Mouse (Mus musculus) hindbrain, embryonic 15.5 days (tissue): Measurements from ENCODE around the gene Epha1. TPM values are rescaled to one million over a fixed set of nuclear protein-coding genes. Genes with fewer than 3 reads are reported as not detected.

Source experiments
- ATAC-seq: fragments of 200-750 bp; cut with Nextera tagmentation; 2 replicates; pipeline ENCODE4 v1.8.0; 2017; ENCODE audit warnings: low read depth, moderate number of reproducible peaks, moderate TSS enrichment; ENCODE audit not compliant: low FRiP score
- H3K27ac ChIP-seq: fragments of 300-500 bp; sonication (generic); replicated peaks from 2 replicates; pipeline ENCODE4 v1.5.1; 2015; ENCODE audit warnings: mild to moderate bottlenecking, inconsistent platforms
- H3K27me3 ChIP-seq: fragments of 300-500 bp; sonication (generic); 2 replicates; pipeline ENCODE4 v1.6.1; 2015; ENCODE audit warnings: control low read depth, inconsistent platforms
- H3K36me3 ChIP-seq: fragments of 300-500 bp; sonication (generic); 2 replicates; pipeline ENCODE4 v1.6.1; 2015; ENCODE audit warnings: control low read depth, inconsistent platforms
- H3K4me1 ChIP-seq: fragments of 300-500 bp; sonication (generic); replicated peaks from 2 replicates; pipeline ENCODE4 v1.6.1; 2015; ENCODE audit warnings: control low read depth, inconsistent platforms
- H3K4me2 ChIP-seq: fragments of 300-500 bp; sonication (generic); 2 replicates; pipeline ENCODE4 v1.6.1; 2015; ENCODE audit warnings: moderate library complexity, mild to moderate bottlenecking, inconsistent platforms
- H3K4me3 ChIP-seq: fragments of 300-500 bp; sonication (generic); 2 replicates; pipeline ENCODE4 v1.5.1; 2015; ENCODE audit warnings: mild to moderate bottlenecking, inconsistent platforms
- H3K9ac ChIP-seq: fragments of 300-500 bp; sonication (generic); 2 replicates; pipeline ENCODE4 v1.6.1; 2015; ENCODE audit warnings: inconsistent platforms
- H3K9me3 ChIP-seq: fragments of 300-500 bp; sonication (generic); 2 replicates; pipeline ENCODE4 v1.6.1; 2016; ENCODE audit warnings: control low read depth, inconsistent platforms
- WGBS: fragments of 180-500 bp; shearing (Covaris S2); methylation state at CpG from one replicate; pipeline ENCODE4 v1.1.7; 2015; 5-methylcytosine and 5-hydroxymethylcytosine counted together
- polyA plus RNA-seq: library from polyadenylated mRNA; unstranded; fragments of >200 nt; fragmentation: Nextera tagmentation; extraction: Ambion mirVana; gene quantifications from 2 replicates; pipeline ENCODE4 v1.2.1, GENCODE M21; 2015

Gene Epha1
- polyA plus RNA-seq, 1 experiment from 2014 or later: 0.29 TPM

GRCm38 (mm10) chr6:42330216-42330615, 42.9 kb downstream of the Epha1 start:
- Histone ChIP-seq H3K9ac (no peak overlapping the region), H3K4me2 (no peak overlapping the region), H3K27ac (no peak overlapping the region), H3K27me3 (no peaks in the 10 kb centered on the region), H3K4me3 (no peak overlapping the region), H3K4me1 (peaks cover 3% of the 10 kb centered on the region; the same call in 1 of the 2 replicates), H3K9me3 (no peaks in the 10 kb centered on the region), H3K36me3 (no peaks in the 10 kb centered on the region)
- WGBS: 80% methylated on average over 3 of the region's 3 CpGs
- 0 out of 2 replicates have a peak, but pooled peaks have one; percentile 21 for ATAC-seq

GRCm38 (mm10) chr6:42328757-42329156, 44.3 kb downstream of the Epha1 start:
- Histone ChIP-seq H3K4me1 (peaks cover 7% of the 10 kb centered on the region; the same call in 1 of the 2 replicates), H3K36me3 (no peaks in the 10 kb centered on the region), H3K27me3 (no peaks in the 10 kb centered on the region), H3K4me2 (no peak overlapping the region), H3K4me3 (no peak overlapping the region), H3K9ac (no peak overlapping the region), H3K9me3 (no peaks in the 10 kb centered on the region), H3K27ac (no peak overlapping the region)
- no peak for ATAC-seq
- 82% methylated on average over 3 of the region's 3 CpGs for WGBS

- Histone ChIP-seq H3K4me1 (peaks cover 22% of the 10 kb centered on the region), H3K27ac (no peak overlapping the region), H3K9ac (no peak overlapping the region), H3K4me2 (no peak overlapping the region), H3K4me3 (no peak overlapping the region), H3K9me3 (no peaks in the 10 kb centered on the region), H3K27me3 (no peaks in the 10 kb centered on the region), H3K36me3 (no peaks in the 10 kb centered on the region)
- WGBS: 94% methylated on average over 3 of the region's 3 CpGs
- ATAC-seq: no peak
Measured at GRCm38 (mm10) chr6:42326509-42326908, 46.6 kb downstream of the Epha1 start.

- no peak for ATAC-seq
- Histone ChIP-seq H3K36me3 (0 out of 2 replicates have a peak, but pooled peaks cover 5% of the 10 kb centered on the region), H3K27me3 (no peaks in the 10 kb centered on the region), H3K27ac (peak overlapping the region; percentile 90), H3K4me2 (peak overlapping the region; percentile 79), H3K4me3 (peak overlapping the region; percentile 66), H3K9ac (peak overlapping the region; percentile 63), H3K9me3 (no peaks in the 10 kb centered on the region), H3K4me1 (peaks cover 22% of the 10 kb centered on the region)
- 2% methylated on average over 7 of the region's 7 CpGs for WGBS
Measured at GRCm38 (mm10) chr6:42325268-42325609, 47.8 kb downstream of the Epha1 start.

- H3K9me3 ChIP-seq: no peaks in the 10 kb centered on the region
- peak within 1 kb of the TSS; percentile 63 for H3K9ac ChIP-seq
- H3K27ac ChIP-seq: peak within 1 kb of the TSS; percentile 90
- H3K4me3 ChIP-seq: peak within 1 kb of the TSS; percentile 66
- no peaks in the 10 kb centered on the region for H3K27me3 ChIP-seq
- WGBS: 2% methylated on average over 31 of the region's 68 CpGs
- ATAC-seq: peak; percentile 91
- peaks cover 22% of the 10 kb centered on the region for H3K4me1 ChIP-seq
- 0 out of 2 replicates have a peak, but pooled peaks cover 5% of the 10 kb centered on the region for H3K36me3 ChIP-seq
- peak within 1 kb of the TSS; percentile 79 for H3K4me2 ChIP-seq
Measured at GRCm38 (mm10) chr6:42324482-42325267, 48.4 kb downstream of the Epha1 start, which contains the start of gene Fam131b. Gene Fam131b (minus strand): TSS chr6:42324643.

GRCm38 (mm10) chr6:42324067-42324481, 49.0 kb downstream of the Epha1 start:
- peak; percentile 76 for ATAC-seq
- H3K4me2 ChIP-seq: peak overlapping the region; percentile 79
- H3K9me3 ChIP-seq: no peaks in the 10 kb centered on the region
- peak overlapping the region; percentile 63 for H3K9ac ChIP-seq
- under 1% methylated on average over 29 of the region's 32 CpGs for WGBS
- H3K27ac ChIP-seq: peak overlapping the region; percentile 90
- no peaks in the 10 kb centered on the region for H3K27me3 ChIP-seq
- H3K36me3 ChIP-seq: 0 out of 2 replicates have a peak, but pooled peaks cover 5% of the 10 kb centered on the region
- H3K4me1 ChIP-seq: peaks cover 22% of the 10 kb centered on the region
- H3K4me3 ChIP-seq: peak overlapping the region; percentile 66

- Histone ChIP-seq H3K27ac (peak overlapping the region; percentile 90), H3K27me3 (no peaks in the 10 kb centered on the region), H3K9me3 (no peaks in the 10 kb centered on the region), H3K4me3 (peak overlapping the region; percentile 66), H3K36me3 (0 out of 2 replicates have a peak, but pooled peaks cover 5% of the 10 kb centered on the region), H3K9ac (peak overlapping the region; percentile 63), H3K4me1 (peaks cover 22% of the 10 kb centered on the region), H3K4me2 (peak overlapping the region; percentile 79)
- ATAC-seq: peak; percentile 48
- under 1% methylated on average over 28 of the region's 28 CpGs for WGBS
Measured at GRCm38 (mm10) chr6:42323371-42324066, 49.5 kb downstream of the Epha1 start.

- 90% methylated on average over 4 of the region's 4 CpGs for WGBS
- ATAC-seq: no peak
Measured at GRCm38 (mm10) chr6:42318293-42318692, 54.8 kb downstream of the Epha1 start.

GRCm38 (mm10) chr6:42310427-42311053, 62.5 kb downstream of the Epha1 start:
- Histone ChIP-seq H3K4me3 (no peak overlapping the region), H3K9ac (no peak overlapping the region), H3K27ac (no peak overlapping the region), H3K4me2 (no peak overlapping the region), H3K9me3 (no peaks in the 10 kb centered on the region), H3K4me1 (no peaks in the 10 kb centered on the region), H3K27me3 (no peaks in the 10 kb centered on the region), H3K36me3 (peaks cover 42% of the 10 kb centered on the region; the same call in 1 of the 2 replicates)
- WGBS: 92% methylated on average over 2 of the region's 2 CpGs
- ATAC-seq: no peak

More at GRCm38 (mm10) chr6:42318293-42318692, 54.8 kb downstream of the Epha1 start:
- Histone ChIP-seq H3K9me3 (no peaks in the 10 kb centered on the region), H3K4me3 (no peak overlapping the region), H3K27me3 (no peaks in the 10 kb centered on the region), H3K4me2 (no peak overlapping the region), H3K9ac (no peak overlapping the region), H3K4me1 (peaks cover 12% of the 10 kb centered on the region), H3K27ac (no peak overlapping the region), H3K36me3 (peaks cover 34% of the 10 kb centered on the region)

GRCm38 (mm10) chr6:42309816-42310378, 63.2 kb downstream of the Epha1 start:
- no peak overlapping the region for H3K4me3 ChIP-seq
- H3K27me3 ChIP-seq: no peaks in the 10 kb centered on the region
- H3K4me1 ChIP-seq: no peaks in the 10 kb centered on the region
- no peak overlapping the region for H3K9ac ChIP-seq
- H3K9me3 ChIP-seq: no peaks in the 10 kb centered on the region
- H3K4me2 ChIP-seq: no peak overlapping the region
- ATAC-seq: no peak
- no peak overlapping the region for H3K27ac ChIP-seq
- peaks cover 42% of the 10 kb centered on the region; the same call in 1 of the 2 replicates for H3K36me3 ChIP-seq
- WGBS: 52% methylated on average over 8 of the region's 8 CpGs
